Mouse (Mus musculus) forebrain, postnatal 0 days (tissue): ENCODE data around the gene Zfp148. TPM values are rescaled to one million over a fixed set of nuclear protein-coding genes. Genes with fewer than 3 reads are reported as not detected.
"Not testable (repeated sequence)": the region's sequence is repeated elsewhere in the genome, so short reads cannot be mapped to it uniquely, and the experiment has no call there.

Experiments
- ATAC-seq: fragments of 200-750 bp; cut with Nextera tagmentation; 2 replicates; pipeline ENCODE4 v1.8.0; 2017; ENCODE audit warnings: mild to moderate bottlenecking, moderate library complexity
- DNase-seq: peaks from one replicate; pipeline ENCODE4 v3.0.0-alpha.2; 2015
- H3K27ac ChIP-seq: fragments of 300-500 bp; sonication (generic); 2 replicates; pipeline ENCODE4 v1.5.1; 2014; ENCODE audit warnings: low read depth, mild to moderate bottlenecking, antibody characterized with exemption, low read length, moderate library complexity, mixed read lengths
- H3K27me3 ChIP-seq: fragments of 300-500 bp; sonication (generic); 2 replicates; pipeline ENCODE4 v1.6.1; 2014; ENCODE audit warnings: mild to moderate bottlenecking, low read length, mixed read lengths; ENCODE audit not compliant: insufficient read depth
- H3K36me3 ChIP-seq: fragments of 300-500 bp; sonication (generic); 2 replicates; pipeline ENCODE4 v1.6.1; 2014; ENCODE audit warnings: mild to moderate bottlenecking, moderate library complexity; ENCODE audit not compliant: insufficient read depth
- H3K4me1 ChIP-seq: fragments of 300-500 bp; sonication (generic); 2 replicates; pipeline ENCODE4 v1.6.1; 2014; ENCODE audit warnings: antibody characterized with exemption; ENCODE audit not compliant: insufficient read depth
- H3K4me2 ChIP-seq: fragments of 300-500 bp; sonication (generic); 2 replicates; pipeline ENCODE4 v1.6.1; 2014; ENCODE audit warnings: low read depth, mild to moderate bottlenecking, moderate library complexity
- H3K4me3 ChIP-seq: fragments of 300-500 bp; sonication (generic); 2 replicates; pipeline ENCODE4 v1.5.1; 2014; ENCODE audit warnings: low read depth, low read length, mixed read lengths
- H3K9ac ChIP-seq: fragments of 300-500 bp; sonication (generic); 2 replicates; pipeline ENCODE4 v1.6.1; 2014; ENCODE audit warnings: mild to moderate bottlenecking
- H3K9me3 ChIP-seq: fragments of 300-500 bp; sonication (generic); 2 replicates; pipeline ENCODE4 v1.6.1; 2016; ENCODE audit warnings: low read length
- CTCF ChIP-seq: sonication (generic); IDR thresholded peaks from 2 replicates; pipeline ENCODE4 v1.5.1; 2016; ENCODE audit warnings: antibody characterized with exemption, control low read depth, low read depth
- WGBS: fragments of 180-500 bp; shearing (Covaris S2); extraction: QIAGEN DNeasy Blood & Tissue Kit; methylation state at CpG from one replicate; pipeline ENCODE4 v1.1.7; 2014; 5-methylcytosine and 5-hydroxymethylcytosine counted together
- polyA plus RNA-seq: library from polyadenylated mRNA; unstranded; fragments of >200 nt; fragmentation: Nextera tagmentation; extraction: Ambion mirVana; gene quantifications from 2 replicates; pipeline ENCODE4 v1.2.1, GENCODE M21; 2015
- total RNA-seq: library from RNA; depleted of rRNA; stranded (reverse); fragments of >200 nt; gene quantifications from 2 replicates; pipeline ENCODE4 v1.2.3, GENCODE M21; 2014

The Zfp148 gene
- total and polyA plus RNA-seq, 2 experiments from 2014 or later = 54.0 to 59.2 TPM

GRCm38 (mm10) chr16:33381614-33382245 is 1.1 kb downstream of the Zfp148 start:
- peak overlapping the region; percentile 68 for H3K4me2 ChIP-seq
- peaks cover 11% of the 10 kb centered on the region; the same call in 1 of the 2 replicates for H3K4me1 ChIP-seq
- H3K9ac ChIP-seq = peak overlapping the region; percentile 90
- ATAC-seq (no peak), DNase-seq (peak; percentile 43)
- no peaks in the 10 kb centered on the region for H3K36me3 ChIP-seq
- H3K4me3 ChIP-seq = peak overlapping the region; percentile 90
- under 1% methylated on average over 18 of the region's 18 CpGs for WGBS
- H3K27me3 ChIP-seq = no peaks in the 10 kb centered on the region
- TF ChIP-seq CTCF = no peak
- H3K27ac ChIP-seq = peak overlapping the region; percentile 97
- no peaks in the 10 kb centered on the region for H3K9me3 ChIP-seq

GRCm38 (mm10) chr16:33382341-33382740 is 1.7 kb downstream of the Zfp148 start:
- DNase-seq = no peak
- Histone ChIP-seq H3K9ac (peak overlapping the region; percentile 90), H3K4me1 (peaks cover 11% of the 10 kb centered on the region; the same call in 1 of the 2 replicates), H3K4me3 (peak overlapping the region; percentile 90), H3K4me2 (peak overlapping the region; percentile 68), H3K36me3 (no peaks in the 10 kb centered on the region), H3K27me3 (no peaks in the 10 kb centered on the region), H3K27ac (peak overlapping the region; percentile 97), H3K9me3 (no peaks in the 10 kb centered on the region)
- no peak for TF ChIP-seq CTCF
- 28% methylated on average over 4 of the region's 4 CpGs for WGBS
- ATAC-seq = no peak

- Histone ChIP-seq H3K27ac (no peak overlapping the region), H3K4me3 (no peak overlapping the region), H3K4me1 (peaks cover 11% of the 10 kb centered on the region; the same call in 1 of the 2 replicates), H3K36me3 (no peaks in the 10 kb centered on the region), H3K9me3 (no peaks in the 10 kb centered on the region), H3K27me3 (no peaks in the 10 kb centered on the region), H3K9ac (no peak overlapping the region), H3K4me2 (no peak overlapping the region)
- no peak for ATAC-seq
- 97% methylated on average over 3 of the region's 3 CpGs for WGBS
- no peak for DNase-seq
- TF ChIP-seq CTCF = no peak
Observed at GRCm38 (mm10) chr16:33383584-33383983, 2.9 kb downstream of the Zfp148 start.

- not testable (repeated sequence) for ATAC-seq, H3K36me3 ChIP-seq, H3K27ac ChIP-seq, H3K27me3 ChIP-seq, H3K9me3 ChIP-seq, DNase-seq, H3K4me2 ChIP-seq, H3K4me3 ChIP-seq, H3K9ac ChIP-seq
- WGBS = 73% methylated on average over 2 of the region's 2 CpGs
- H3K4me1 ChIP-seq = peaks cover 11% of the 10 kb centered on the region; the same call in 1 of the 2 replicates
Observed at GRCm38 (mm10) chr16:33384057-33384456, 3.4 kb downstream of the Zfp148 start.

DNA sequence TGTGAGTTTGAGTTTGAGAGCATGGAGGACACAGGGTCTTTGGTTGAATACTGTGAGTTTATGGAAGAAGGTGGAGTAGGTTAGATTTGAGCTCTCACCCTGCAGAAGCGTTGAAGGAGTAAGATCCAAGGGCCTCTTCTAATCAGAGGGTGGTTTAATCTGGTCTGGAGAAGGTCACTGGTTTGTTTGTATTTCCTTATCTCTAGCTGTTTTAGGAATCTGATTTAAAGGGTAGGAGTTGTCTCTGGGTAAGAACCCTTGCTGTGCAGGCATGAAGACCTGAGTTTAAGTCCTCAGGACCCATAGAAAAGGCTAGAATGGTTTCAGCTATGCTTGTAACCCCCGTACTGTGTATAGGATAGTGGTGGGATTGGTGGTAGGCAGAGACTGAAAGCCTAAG is 6.4 kb downstream of the Zfp148 start:
- no peak for TF ChIP-seq CTCF
- no peak overlapping the region for H3K4me3 ChIP-seq
- DNase-seq = no peak
- ATAC-seq = no peak
- 0 out of 2 replicates have a peak, but pooled peaks cover 2% of the 10 kb centered on the region for H3K4me1 ChIP-seq
- no peak overlapping the region for H3K27ac ChIP-seq
- no peaks in the 10 kb centered on the region for H3K9me3 ChIP-seq
- 94% methylated on average over 2 of the region's 2 CpGs for WGBS
- H3K36me3 ChIP-seq = no peaks in the 10 kb centered on the region
- no peaks in the 10 kb centered on the region for H3K27me3 ChIP-seq
- H3K9ac ChIP-seq = no peak overlapping the region
- no peak overlapping the region for H3K4me2 ChIP-seq

GRCm38 (mm10) chr16:33387420-33387819 is 6.8 kb downstream of the Zfp148 start:
- H3K9me3 ChIP-seq = no peaks in the 10 kb centered on the region
- 0 out of 2 replicates have a peak, but pooled peaks cover 2% of the 10 kb centered on the region for H3K4me1 ChIP-seq
- no peak for TF ChIP-seq CTCF
- DNase-seq = no peak
- H3K27ac ChIP-seq = no peak overlapping the region
- WGBS = 97% methylated on average over 2 of the region's 2 CpGs
- H3K4me3 ChIP-seq = no peak overlapping the region
- no peak overlapping the region for H3K4me2 ChIP-seq
- H3K27me3 ChIP-seq = no peaks in the 10 kb centered on the region
- H3K9ac ChIP-seq = no peak overlapping the region
- ATAC-seq = no peak
- no peaks in the 10 kb centered on the region for H3K36me3 ChIP-seq

DNA sequence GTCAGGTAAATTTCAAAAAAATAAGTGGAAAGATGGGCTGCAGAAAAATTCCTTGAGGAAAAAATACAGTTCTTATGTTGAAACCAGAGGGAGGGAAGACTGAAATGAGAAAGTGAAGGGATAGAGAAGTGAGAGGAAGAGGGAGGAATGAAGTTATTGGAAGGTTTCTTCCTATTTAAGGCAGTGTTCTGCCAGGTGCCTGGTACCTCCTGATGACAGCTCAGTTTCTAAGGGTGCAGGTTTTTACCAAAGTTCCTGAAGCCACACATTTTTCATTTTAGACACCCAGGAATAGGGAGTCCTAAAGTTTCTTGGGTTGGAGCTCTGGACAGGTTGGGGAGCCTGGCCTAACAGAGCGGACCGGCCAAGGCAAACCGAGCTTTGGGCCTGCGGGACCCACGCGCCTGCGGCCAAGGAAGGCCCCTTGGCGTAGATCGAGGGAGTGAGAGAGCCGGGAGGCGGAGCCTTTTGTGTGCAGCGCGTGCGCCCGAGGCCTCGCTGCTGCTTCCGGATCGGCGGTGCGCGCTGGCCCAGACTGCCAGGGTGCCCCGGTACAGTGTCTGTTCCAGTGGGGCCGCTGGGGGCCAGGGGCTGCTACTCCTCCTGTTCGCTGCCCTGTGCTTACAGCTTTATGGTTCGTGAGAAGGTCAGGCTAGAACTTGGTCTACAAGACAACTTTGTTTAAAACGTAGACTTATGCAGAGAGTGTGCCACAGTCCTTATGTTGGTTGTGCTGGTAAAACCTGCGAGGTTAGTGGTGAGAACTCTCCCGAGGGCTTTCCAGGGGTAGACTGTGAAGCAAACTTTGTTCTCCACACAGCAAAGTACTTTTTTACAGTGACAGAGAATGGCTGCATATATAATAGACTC is 19.5 kb downstream of the Zfp148 start:
- no peak for TF ChIP-seq CTCF
- no peaks in the 10 kb centered on the region for H3K27me3 ChIP-seq
- no peaks in the 10 kb centered on the region for H3K36me3 ChIP-seq
- H3K9me3 ChIP-seq = no peaks in the 10 kb centered on the region
- peak overlapping the region; percentile 37 for H3K4me3 ChIP-seq
- DNase-seq (peak; percentile 54), ATAC-seq (peak; percentile 79)
- H3K9ac ChIP-seq = peak overlapping the region; percentile 40
- WGBS = 2% methylated on average over 28 of the region's 28 CpGs
- H3K4me1 ChIP-seq = no peaks in the 10 kb centered on the region
- peak overlapping the region; percentile 67 for H3K4me2 ChIP-seq
- no peak overlapping the region for H3K27ac ChIP-seq
